21 mouse cellular contexts compared by ENCODE assay signal in the genomic region with DNA sequence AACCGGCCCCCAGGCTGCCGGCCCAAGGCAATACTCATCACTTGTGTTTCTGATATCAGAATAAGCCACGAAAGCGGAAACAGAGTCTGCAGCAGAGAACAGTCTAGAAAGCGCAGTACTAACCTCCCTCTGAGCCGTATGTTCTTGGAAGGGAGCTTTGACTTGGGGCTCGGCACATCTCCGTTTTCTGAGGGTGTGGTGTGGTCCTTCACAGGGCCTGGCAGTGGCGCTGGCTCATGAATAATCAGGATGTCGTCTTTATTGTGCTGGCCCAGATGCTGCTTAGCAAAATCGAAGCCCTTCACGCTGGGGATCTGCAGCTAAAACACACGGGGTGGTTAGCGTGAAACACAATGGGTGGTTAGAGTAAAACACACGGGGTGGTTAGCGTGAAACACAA. TPM values are rescaled to one million over a fixed set of nuclear protein-coding genes. Genes with fewer than 3 reads are reported as not detected.
DNase-seq lines count a peak whose midpoint lies in the region; ATAC-seq lines count a peak whose summit lies in the region.
"Had no signal": no experiment of that assay in that cellular context is flagged by ENCODE, and none has a peak within 500 bp of the region (broad histone marks: within the 10 kb centered on the region; RNA-seq: fewer than 3 reads in every experiment).

No protein-coding gene starts in this region.

- H3K4me1 ChIP-seq in forebrain, embryonic 15.5 days = peaks cover 4% of the 10 kb centered on the region; the same call in 1 of the 2 replicates
- H3K4me1 ChIP-seq in forebrain, embryonic 16.5 days (replicated peaks; ENCODE audit: control insufficient read depth, insufficient read depth, low read length) = peaks cover 6% of the 10 kb centered on the region
- peaks cover 20% of the 10 kb centered on the region; the same call in 1 of the 2 replicates for H3K4me1 ChIP-seq in hindbrain, embryonic 14.5 days (replicated peaks; ENCODE audit: control insufficient read depth, insufficient read depth, low read length)
- peaks cover 37% of the 10 kb centered on the region for H3K4me1 ChIP-seq in neural tube, embryonic 13.5 days (replicated peaks)

- H3K4me2 ChIP-seq in forebrain, embryonic 15.5 days (replicated peaks) = no peak overlapping the region
- no peak overlapping the region for H3K4me2 ChIP-seq in forebrain, embryonic 16.5 days (ENCODE audit: low read length)
- H3K4me2 ChIP-seq in hindbrain, embryonic 14.5 days (replicated peaks) = no peak overlapping the region
- no peak overlapping the region for H3K4me2 ChIP-seq in neural tube, embryonic 13.5 days

- 0 out of 2 replicates have a peak overlapping the region, but pooled peaks have one; percentile 16 for H3K27ac ChIP-seq in forebrain, embryonic 15.5 days (replicated peaks)
- no peak overlapping the region for H3K27ac ChIP-seq in forebrain, embryonic 16.5 days (ENCODE audit: low read length)
- H3K27ac ChIP-seq in hindbrain, embryonic 14.5 days = 0 out of 2 replicates have a peak overlapping the region, but pooled peaks have one; percentile 29
- peak overlapping the region; percentile 40; the same call in 1 of the 2 replicates for H3K27ac ChIP-seq in neural tube, embryonic 13.5 days (replicated peaks)
- H3K27ac ChIP-seq: heart, adult 2 months had no signal

- no peak overlapping the region for H3K9ac ChIP-seq in forebrain, embryonic 15.5 days (replicated peaks)
- H3K9ac ChIP-seq in forebrain, embryonic 16.5 days (replicated peaks; ENCODE audit: low read depth, low read length) = no peak overlapping the region
- H3K9ac ChIP-seq in hindbrain, embryonic 14.5 days = 0 out of 2 replicates have a peak overlapping the region, but pooled peaks have one; percentile 24
- 0 out of 2 replicates have a peak overlapping the region, but pooled peaks have one; percentile 34 for H3K9ac ChIP-seq in neural tube, embryonic 13.5 days

- peaks cover 17% of the 10 kb centered on the region; the same call in 1 of the 2 replicates for H3K36me3 ChIP-seq in forebrain, embryonic 15.5 days
- peaks cover 2% of the 10 kb centered on the region; the same call in 1 of the 2 replicates for H3K36me3 ChIP-seq in forebrain, embryonic 16.5 days (ENCODE audit: control insufficient read depth, insufficient read depth)
- peaks cover 53% of the 10 kb centered on the region for H3K36me3 ChIP-seq in hindbrain, embryonic 14.5 days (replicated peaks; ENCODE audit: control insufficient read depth, insufficient read depth)
- peaks cover 47% of the 10 kb centered on the region for H3K36me3 ChIP-seq in neural tube, embryonic 13.5 days

- ATAC-seq in forebrain, embryonic 15.5 days (replicated peaks) = 0 out of 2 replicates have a peak, but pooled peaks have one; percentile 9
- ATAC-seq in forebrain, embryonic 16.5 days = no peak
- ATAC-seq in hindbrain, embryonic 14.5 days (ENCODE audit: low FRiP score) = no peak
- ATAC-seq in neural tube, embryonic 13.5 days (ENCODE audit: low read depth) = no peak

- H3K27me3 ChIP-seq in forebrain, embryonic 15.5 days = no peaks in the 10 kb centered on the region
- no peaks in the 10 kb centered on the region for H3K27me3 ChIP-seq in forebrain, embryonic 16.5 days (replicated peaks; ENCODE audit: control insufficient read depth, insufficient read depth, low read length)
- no peaks in the 10 kb centered on the region for H3K27me3 ChIP-seq in hindbrain, embryonic 14.5 days (ENCODE audit: control insufficient read depth, insufficient read depth, low read length)
- H3K27me3 ChIP-seq in neural tube, embryonic 13.5 days = no peaks in the 10 kb centered on the region

- WGBS in forebrain, embryonic 15.5 days = 54% methylated on average over 16 of the region's 16 CpGs
- 55% methylated on average over 16 of the region's 16 CpGs for WGBS in forebrain, embryonic 16.5 days
- 43% methylated on average over 16 of the region's 16 CpGs for WGBS in hindbrain, embryonic 14.5 days
- 48% methylated on average over 16 of the region's 16 CpGs for WGBS in neural tube, embryonic 13.5 days

- peak; percentile 57 for DNase-seq in ZHBTc4 (ENCODE audit: low read depth, low spot score)
- no peak for DNase-seq in hindbrain, embryonic 14.5 days (ENCODE audit: low spot score)
- DNase-seq in cerebellum, adult 11-12 months = no peak
- no peak for DNase-seq in left cerebral cortex, postnatal 4 days
- DNase-seq: cerebellum, postnatal 10 days; heart, adult 2 months; kidney, adult 8-10 months; liver; lung, adult 2 months; lung, postnatal 36 days; retina, postnatal 1 day; right cerebral cortex, postnatal 4 days; thymus, postnatal 14 days had no signal

- no peaks in the 10 kb centered on the region for H3K9me3 ChIP-seq in forebrain, embryonic 15.5 days
- no peaks in the 10 kb centered on the region for H3K9me3 ChIP-seq in forebrain, embryonic 16.5 days (ENCODE audit: control insufficient read depth, low read length)
- H3K9me3 ChIP-seq in hindbrain, embryonic 14.5 days (ENCODE audit: control insufficient read depth, low read length) = no peaks in the 10 kb centered on the region
- no peaks in the 10 kb centered on the region for H3K9me3 ChIP-seq in neural tube, embryonic 13.5 days

- H3K4me3 ChIP-seq in forebrain, embryonic 15.5 days = no peak overlapping the region
- H3K4me3 ChIP-seq in forebrain, embryonic 16.5 days (replicated peaks; ENCODE audit: low read length) = no peak overlapping the region
- no peak overlapping the region for H3K4me3 ChIP-seq in hindbrain, embryonic 14.5 days (replicated peaks; ENCODE audit: low read length)
- H3K4me3 ChIP-seq in neural tube, embryonic 13.5 days = no peak overlapping the region
- H3K4me3 ChIP-seq: heart, adult 2 months had no signal

- intact Hi-C loops in left cerebral cortex, postnatal 4 days (cut with DNase I) = no loop called here

RNA-seq across cellular contexts. Expression of a gene that starts 33.5 kb away (rescaled TPM):
- 0.19 and 0.38 TPM in 2 replicates for polyA plus RNA-seq in forebrain, embryonic 15.5 days (2015; fragmentation: Nextera tagmentation; extraction: Ambion mirVana)
- polyA plus RNA-seq in forebrain, embryonic 16.5 days (2015; fragmentation: Nextera tagmentation; extraction: Ambion mirVana) = 0.09 and 0.27 TPM in 2 replicates
- polyA plus RNA-seq in hindbrain, embryonic 14.5 days (2014; fragmentation: Nextera tagmentation; extraction: Ambion mirVana) = 0.09 and 0.26 TPM in 2 replicates
- 0.29 and 0.31 TPM in 2 replicates for polyA plus RNA-seq in neural tube, embryonic 13.5 days (2015; fragmentation: Nextera tagmentation; extraction: Ambion mirVana)
- total RNA-seq in left cerebral cortex, postnatal 4 days (2021) = 1 to 10 TPM; 3.0 to 3.2 TPM
- polyA plus RNA-seq: neural tube, embryonic 11.5 days had no signal

RNA-seq across cellular contexts. Expression of a gene that starts 48.9 kb away (rescaled TPM):
- not detected in 2 replicates for polyA plus RNA-seq in forebrain, embryonic 15.5 days (2015; fragmentation: Nextera tagmentation; extraction: Ambion mirVana)
- polyA plus RNA-seq in forebrain, embryonic 16.5 days (2015; fragmentation: Nextera tagmentation; extraction: Ambion mirVana) = not detected in 2 replicates
- polyA plus RNA-seq in hindbrain, embryonic 14.5 days (2014; fragmentation: Nextera tagmentation; extraction: Ambion mirVana) = not detected in 2 replicates
- not detected in 2 replicates for polyA plus RNA-seq in neural tube, embryonic 13.5 days (2015; fragmentation: Nextera tagmentation; extraction: Ambion mirVana)
- total RNA-seq in left cerebral cortex, postnatal 4 days (2021) = not detected
- total RNA-seq: gastrocnemius, adult 8-10 months; heart, adult 2 months; layer of hippocampus, postnatal 14 days; left cerebral cortex, postnatal 25 days had no signal
- polyA plus RNA-seq: heart, adult 2 months; heart, postnatal 0 days; neural tube, embryonic 11.5 days had no signal

Comparison
In these comparisons a context has a peak if more than half of its experiments do, and no peak if none do; other contexts are left out.
1. H3K9ac ChIP-seq: peak in hindbrain, embryonic 14.5 days (single experiment) and neural tube, embryonic 13.5 days (single experiment); none in forebrain, embryonic 15.5 days (single experiment) and forebrain, embryonic 16.5 days (single experiment).